Mouse (Mus musculus): Measurements from ENCODE around the gene Mpc1. TPM values are rescaled to one million over a fixed set of nuclear protein-coding genes. Genes with fewer than 3 reads are reported as not detected.

The Mpc1 gene
- polyA plus RNA-seq, 2 experiments, result 95.6 to 184 TPM

DNA sequence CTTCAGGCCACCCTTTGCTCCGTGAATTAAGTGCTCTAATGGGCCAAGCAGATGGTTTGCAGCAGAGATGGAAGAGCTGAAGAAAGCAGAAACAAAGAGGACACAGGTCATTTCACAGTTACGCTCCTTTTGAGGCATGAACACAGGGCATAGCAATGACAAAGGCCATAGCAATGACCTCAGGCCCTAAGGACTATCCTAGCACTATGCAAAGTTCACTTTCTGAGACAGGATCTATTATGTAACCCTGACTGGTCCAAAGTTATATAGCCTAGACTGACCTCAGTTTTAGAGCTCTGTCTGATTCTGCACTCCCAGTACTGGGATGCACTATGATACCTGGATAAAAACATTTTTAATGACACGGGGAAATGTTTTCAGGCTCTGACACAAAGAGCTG is 4.3 kb upstream of the Mpc1 start:
- Histone ChIP-seq H3K9ac (ENCODE audit: low read depth, low read length, severe bottlenecking) (no peak overlapping the region), H3K4me3 (replicated peaks; ENCODE audit: low read length) (no peak overlapping the region), H3K4me2 (replicated peaks; ENCODE audit: low read depth, low read length, severe bottlenecking) (no peak overlapping the region), H3K27ac (replicated peaks; ENCODE audit: low read depth, low read length) (no peak overlapping the region), H3K36me3 (ENCODE audit: control insufficient read depth, insufficient read depth, low read length) (no peaks in the 10 kb centered on the region), H3K27me3 (ENCODE audit: control insufficient read depth, insufficient read depth, low read length) (no peaks in the 10 kb centered on the region), H3K9me3 (ENCODE audit: control insufficient read depth, low read length) (no peaks in the 10 kb centered on the region), H3K4me1 (ENCODE audit: control insufficient read depth, insufficient read depth, low read length) (peaks cover 4% of the 10 kb centered on the region; the same call in 1 of the 2 replicates)
- WGBS, result 69% methylated on average over 3 of the region's 3 CpGs
- ATAC-seq (ENCODE audit: low FRiP score, low read depth), result no peak
- no peak for DNase-seq (ENCODE audit: low spot score)
- TF ChIP-seq POLR2A (IDR thresholded peaks at IDR 0.05; ENCODE audit: borderline replicate concordance, extremely low read depth, insufficient read depth, insufficient read length), result no peak

- peak; percentile 77; the same call in 1 of the 2 replicates for TF ChIP-seq POLR2A (IDR thresholded peaks at IDR 0.05; ENCODE audit: borderline replicate concordance, extremely low read depth, insufficient read depth, insufficient read length)
- under 1% methylated on average over 74 of the region's 77 CpGs for WGBS
- DNase-seq (ENCODE audit: low spot score), result peak; percentile 94
- H3K9ac ChIP-seq (ENCODE audit: low read depth, low read length, severe bottlenecking), result peak overlapping the region; percentile 75
- H3K9me3 ChIP-seq (ENCODE audit: control insufficient read depth, low read length), result no peaks in the 10 kb centered on the region
- H3K4me1 ChIP-seq (ENCODE audit: control insufficient read depth, insufficient read depth, low read length), result peaks cover 13% of the 10 kb centered on the region; the same call in 1 of the 2 replicates
- H3K36me3 ChIP-seq (ENCODE audit: control insufficient read depth, insufficient read depth, low read length), result 0 out of 2 replicates have a peak, but pooled peaks cover 4% of the 10 kb centered on the region
- H3K4me3 ChIP-seq (replicated peaks; ENCODE audit: low read length), result peak overlapping the region; percentile 87
- H3K27me3 ChIP-seq (ENCODE audit: control insufficient read depth, insufficient read depth, low read length), result no peaks in the 10 kb centered on the region; the same call in 1 of the 2 replicates
- H3K27ac ChIP-seq (replicated peaks; ENCODE audit: low read depth, low read length), result peak overlapping the region; percentile 89
- H3K4me2 ChIP-seq (replicated peaks; ENCODE audit: low read depth, low read length, severe bottlenecking), result peak overlapping the region; percentile 100
- peak; percentile 99 for ATAC-seq (ENCODE audit: low FRiP score, low read depth)
These were observed 986 bp downstream of the Mpc1 start for GRCm38 (mm10) chr17:8283526-8284253.

GRCm38 (mm10) chr17:8284254-8284661 is 1.6 kb downstream of the Mpc1 start:
- Histone ChIP-seq H3K27ac (replicated peaks; ENCODE audit: low read depth, low read length) (no peak overlapping the region; the same call in 1 of the 2 replicates), H3K4me3 (replicated peaks; ENCODE audit: low read length) (peak overlapping the region; percentile 87), H3K36me3 (ENCODE audit: control insufficient read depth, insufficient read depth, low read length) (0 out of 2 replicates have a peak, but pooled peaks cover 4% of the 10 kb centered on the region), H3K27me3 (ENCODE audit: control insufficient read depth, insufficient read depth, low read length) (no peaks in the 10 kb centered on the region; the same call in 1 of the 2 replicates), H3K9ac (ENCODE audit: low read depth, low read length, severe bottlenecking) (peak overlapping the region; percentile 75), H3K4me1 (ENCODE audit: control insufficient read depth, insufficient read depth, low read length) (peaks cover 13% of the 10 kb centered on the region; the same call in 1 of the 2 replicates), H3K4me2 (replicated peaks; ENCODE audit: low read depth, low read length, severe bottlenecking) (peak overlapping the region; percentile 100), H3K9me3 (ENCODE audit: control insufficient read depth, low read length) (no peaks in the 10 kb centered on the region)
- DNase-seq (ENCODE audit: low spot score), result peak; percentile 11
- WGBS, result under 1% methylated on average over 32 of the region's 32 CpGs
- no peak for ATAC-seq (ENCODE audit: low FRiP score, low read depth)
- TF ChIP-seq POLR2A (IDR thresholded peaks at IDR 0.05; ENCODE audit: borderline replicate concordance, extremely low read depth, insufficient read depth, insufficient read length), result no peak

GRCm38 (mm10) chr17:8285056-8285455 is 2.4 kb downstream of the Mpc1 start:
- 0 out of 2 replicates have a peak, but pooled peaks cover 9% of the 10 kb centered on the region for H3K36me3 ChIP-seq (ENCODE audit: control insufficient read depth, insufficient read depth, low read length)
- H3K9ac ChIP-seq (ENCODE audit: low read depth, low read length, severe bottlenecking), result no peak overlapping the region
- DNase-seq (ENCODE audit: low spot score) (no peak), ATAC-seq (ENCODE audit: low FRiP score, low read depth) (no peak)
- H3K4me2 ChIP-seq (replicated peaks; ENCODE audit: low read depth, low read length, severe bottlenecking), result peak overlapping the region; percentile 100; the same call in 1 of the 2 replicates
- 37% methylated on average over 8 of the region's 8 CpGs for WGBS
- no peak for TF ChIP-seq POLR2A (IDR thresholded peaks at IDR 0.05; ENCODE audit: borderline replicate concordance, extremely low read depth, insufficient read depth, insufficient read length)
- peaks cover 13% of the 10 kb centered on the region; the same call in 1 of the 2 replicates for H3K4me1 ChIP-seq (ENCODE audit: control insufficient read depth, insufficient read depth, low read length)
- no peaks in the 10 kb centered on the region; the same call in 1 of the 2 replicates for H3K27me3 ChIP-seq (ENCODE audit: control insufficient read depth, insufficient read depth, low read length)
- H3K4me3 ChIP-seq (replicated peaks; ENCODE audit: low read length), result peak overlapping the region; percentile 87
- no peak overlapping the region for H3K27ac ChIP-seq (replicated peaks; ENCODE audit: low read depth, low read length)
- no peaks in the 10 kb centered on the region for H3K9me3 ChIP-seq (ENCODE audit: control insufficient read depth, low read length)

GRCm38 (mm10) chr17:8286987-8287386 is 4.3 kb downstream of the Mpc1 start:
- no peak overlapping the region for H3K27ac ChIP-seq (replicated peaks; ENCODE audit: low read depth, low read length)
- TF ChIP-seq POLR2A (IDR thresholded peaks at IDR 0.05; ENCODE audit: borderline replicate concordance, extremely low read depth, insufficient read depth, insufficient read length), result no peak
- peaks cover 13% of the 10 kb centered on the region; the same call in 1 of the 2 replicates for H3K4me1 ChIP-seq (ENCODE audit: control insufficient read depth, insufficient read depth, low read length)
- ATAC-seq (ENCODE audit: low FRiP score, low read depth), result no peak
- no peak overlapping the region for H3K4me3 ChIP-seq (replicated peaks; ENCODE audit: low read length)
- 90% methylated on average over 4 of the region's 4 CpGs for WGBS
- H3K9ac ChIP-seq (ENCODE audit: low read depth, low read length, severe bottlenecking), result no peak overlapping the region
- no peaks in the 10 kb centered on the region for H3K9me3 ChIP-seq (ENCODE audit: control insufficient read depth, low read length)
- H3K36me3 ChIP-seq (ENCODE audit: control insufficient read depth, insufficient read depth, low read length), result 0 out of 2 replicates have a peak, but pooled peaks cover 9% of the 10 kb centered on the region
- no peaks in the 10 kb centered on the region; the same call in 1 of the 2 replicates for H3K27me3 ChIP-seq (ENCODE audit: control insufficient read depth, insufficient read depth, low read length)
- no peak overlapping the region for H3K4me2 ChIP-seq (replicated peaks; ENCODE audit: low read depth, low read length, severe bottlenecking)
- no peak for DNase-seq (ENCODE audit: low spot score)

Data from limb, embryonic 14.5 days (tissue).